Mouse (Mus musculus) urinary bladder, adult 2 months (tissue): ENCODE measurements around the gene Gm20683. TPM values are rescaled to one million over a fixed set of nuclear protein-coding genes. Genes with fewer than 3 reads are reported as not detected.

ENCODE experiments used
- DNase-seq: peaks from one replicate; pipeline ENCODE4 v3.0.0; 2022; ENCODE audit warnings: low spot score
- polyA plus RNA-seq: library from polyadenylated mRNA; depleted of rRNA; stranded (reverse); fragments of >200 nt; gene quantifications from 2 replicates; pipeline ENCODE4 v1.2.3, GENCODE M21; 2012

Gene Gm20683
- polyA plus RNA-seq, 1 experiment = 20.6 TPM

DNA sequence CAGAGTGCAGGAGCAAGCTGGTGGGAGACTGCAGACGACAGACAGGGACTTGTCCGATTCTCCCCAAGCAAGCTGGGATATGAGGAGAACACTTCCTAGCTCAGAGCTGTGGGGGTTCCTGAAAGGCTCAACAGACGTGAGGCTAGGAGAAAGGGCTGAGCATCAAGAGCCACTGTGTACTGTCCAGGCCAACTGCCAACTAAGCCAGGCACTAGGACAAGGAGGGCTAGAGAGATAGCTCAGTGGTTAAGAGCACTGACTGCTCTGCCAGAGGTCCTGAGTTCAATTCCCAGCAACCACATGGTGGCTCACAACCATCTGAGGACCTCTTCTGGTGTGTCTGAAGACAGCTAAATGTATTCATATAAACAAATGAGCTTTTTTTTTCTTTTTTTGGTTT, 946 bp upstream of the Gm20683 start:
- DNase-seq = no peak

DNA sequence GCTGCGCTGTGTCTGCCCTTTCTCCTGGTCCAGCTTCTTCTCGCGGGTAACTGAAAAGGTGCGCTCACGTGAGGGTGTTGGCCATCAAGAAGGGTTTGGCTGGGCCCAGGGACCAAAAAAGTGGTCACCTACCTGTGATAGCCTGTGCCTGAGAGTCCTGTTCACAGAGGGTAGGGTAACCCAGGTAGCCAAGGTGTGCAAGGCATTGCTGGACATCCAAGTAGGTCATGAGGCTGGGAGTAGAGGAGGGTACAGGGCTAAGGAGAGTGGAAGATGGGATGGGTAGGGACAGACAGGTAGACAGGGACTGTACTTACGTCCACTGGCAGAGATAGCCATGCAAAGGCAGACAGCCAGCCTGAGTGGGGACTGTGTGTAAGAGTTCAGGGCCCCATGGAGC, 1.0 kb downstream of the Gm20683 start:
- DNase-seq = no peak

DNA sequence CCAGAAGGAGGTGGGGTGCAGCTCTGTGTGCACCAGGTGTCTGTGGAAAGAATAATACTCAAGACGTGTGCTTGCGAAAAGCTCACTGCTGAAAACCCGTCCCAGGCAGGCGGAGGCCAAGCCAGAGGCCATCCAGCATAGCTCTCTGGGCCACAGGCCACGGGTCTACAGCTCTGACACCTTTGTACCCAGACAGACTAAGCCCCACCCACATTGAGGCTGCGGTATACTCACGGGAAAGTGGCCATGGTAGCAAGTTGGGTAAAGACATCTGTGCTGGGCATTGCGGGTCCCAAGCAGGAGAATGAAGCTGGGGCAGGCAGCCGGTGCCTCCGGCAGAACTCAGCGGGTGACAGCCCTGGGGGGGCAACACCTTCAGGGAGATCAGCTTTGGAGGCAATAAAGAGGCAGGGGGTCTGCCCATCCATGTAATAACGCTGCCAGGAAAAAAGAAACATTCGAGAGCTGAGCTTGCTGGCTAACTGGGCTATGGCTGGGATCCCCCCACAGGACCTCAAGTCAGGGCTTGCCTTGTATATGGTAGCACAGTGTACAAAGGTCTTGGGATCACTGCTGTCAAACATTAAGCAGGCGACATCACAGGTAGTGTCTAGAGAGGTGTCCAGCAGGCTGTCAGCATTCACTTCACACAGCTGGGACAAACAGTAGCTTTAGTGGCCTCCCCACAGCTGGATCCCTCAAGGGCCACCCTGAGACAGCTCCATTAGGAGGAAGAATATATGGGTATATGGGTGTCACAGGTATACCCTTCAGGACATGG, 1.9 kb downstream of the Gm20683 start:
- DNase-seq = no peak

DNA sequence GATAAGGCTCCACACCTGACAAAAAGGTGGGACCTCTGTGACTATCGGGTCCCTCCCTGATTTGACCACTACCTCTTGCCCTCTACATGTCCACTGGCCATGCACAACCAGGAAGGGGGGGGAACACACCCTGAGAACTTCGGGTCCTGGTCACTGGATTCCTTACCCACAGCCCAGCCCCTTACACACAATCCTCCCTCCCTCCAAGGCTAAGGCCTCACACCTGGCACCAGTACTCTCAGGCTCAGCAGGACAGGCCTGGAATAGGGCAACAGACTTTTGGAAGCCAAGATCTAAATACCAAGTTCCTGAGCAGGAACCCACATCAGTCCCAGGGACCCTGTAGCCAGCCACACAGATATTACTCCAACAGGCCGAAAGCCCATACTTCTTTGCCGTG, 2.7 kb downstream of the Gm20683 start:
- DNase-seq = no peak

DNA sequence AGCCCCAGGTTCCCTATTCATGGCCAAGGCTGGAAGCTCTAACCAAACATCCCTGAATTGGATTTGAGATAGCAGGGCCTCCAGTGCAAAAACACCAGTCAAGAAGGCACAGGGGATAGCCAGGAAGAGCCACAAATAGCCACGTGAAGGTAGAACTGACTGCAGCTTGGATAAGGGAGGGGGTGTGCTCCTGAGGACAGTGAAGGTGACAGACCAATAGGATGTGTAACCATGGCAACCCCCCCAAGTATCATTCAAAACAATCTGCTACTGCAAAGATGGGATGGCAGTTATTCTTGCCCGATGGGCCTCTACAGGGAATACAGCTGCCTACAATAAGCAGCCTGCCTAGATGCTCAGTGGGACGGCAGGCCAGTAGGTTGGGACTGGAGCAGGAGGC, 4.0 kb downstream of the Gm20683 start:
- DNase-seq = no peak

DNA sequence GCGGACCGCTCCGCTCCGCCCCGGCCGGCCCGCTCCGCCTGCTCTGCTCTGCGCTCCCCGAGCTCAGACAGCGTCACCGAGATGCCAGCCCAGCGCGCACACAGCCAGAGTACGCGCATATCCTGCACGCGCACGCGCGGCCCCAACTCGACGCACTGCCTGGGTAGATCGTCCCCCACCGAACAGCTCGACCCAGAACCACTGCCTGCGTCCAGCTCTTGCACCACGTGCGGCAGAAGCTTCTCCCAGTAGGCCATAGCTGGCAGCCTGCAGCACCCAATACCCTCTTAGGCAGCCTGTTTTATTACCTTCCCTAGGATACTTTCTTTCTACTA, 4.5 kb downstream of the Gm20683 start, which contains the start of gene Rhbdl1:
TSS of gene Rhbdl1 (minus strand) at position 220 of the 335 bp plus-strand sequence.
- no peak for DNase-seq

DNA sequence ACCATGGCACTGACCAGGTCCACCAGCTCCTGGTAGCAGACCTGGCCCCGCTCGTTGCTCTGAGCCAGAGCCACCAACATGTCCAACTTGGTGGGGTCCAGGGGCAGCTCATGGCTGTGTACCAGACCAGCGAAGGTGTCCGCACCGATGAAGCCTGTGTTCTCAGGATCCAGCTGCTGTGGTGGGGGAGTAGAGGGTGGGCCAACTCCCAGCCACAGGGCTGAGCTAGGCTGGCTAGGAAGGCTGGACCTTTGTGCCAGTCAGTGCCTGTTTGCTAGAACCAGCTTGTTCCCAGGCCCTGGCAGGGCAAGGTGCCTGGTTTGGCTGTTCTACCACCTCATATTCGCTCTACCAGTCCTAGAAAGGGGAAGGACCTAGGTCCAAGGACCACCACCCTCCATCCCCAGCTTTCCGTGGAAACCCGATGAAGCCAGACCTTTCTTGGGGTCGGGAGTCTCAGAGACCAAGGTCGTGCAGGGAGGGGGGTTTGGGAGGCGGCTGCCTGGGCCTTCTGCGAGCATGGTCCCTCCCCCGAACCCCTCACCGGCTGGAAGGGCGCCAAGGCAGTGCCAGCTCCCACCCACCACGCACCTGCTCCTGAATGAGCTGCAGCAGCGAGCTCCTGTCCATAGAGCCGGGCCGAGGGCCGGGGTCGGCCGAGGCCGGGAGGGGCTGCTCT, 5.0 kb downstream of the Gm20683 start:
- no peak for DNase-seq

DNA sequence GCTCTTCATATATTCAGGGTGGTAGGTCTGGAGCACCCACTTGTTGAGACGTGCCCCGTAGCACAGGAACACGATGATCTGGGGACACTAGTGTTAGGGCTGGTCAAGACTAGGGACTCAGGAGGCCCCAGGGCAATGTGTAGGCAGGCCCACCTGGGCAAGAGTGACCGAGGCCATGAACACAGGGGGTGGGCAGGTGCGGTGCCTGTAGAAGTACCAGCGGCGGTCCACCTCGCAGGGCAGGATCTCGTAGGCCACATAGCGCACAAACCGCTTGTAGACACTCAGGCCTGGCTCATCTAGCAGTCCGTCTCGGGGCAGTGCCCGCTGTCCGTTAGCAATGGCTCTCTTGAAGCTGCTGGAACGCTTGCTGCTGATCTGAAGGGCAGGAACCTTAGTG, 5.7 kb downstream of the Gm20683 start:
- no peak for DNase-seq

DNA sequence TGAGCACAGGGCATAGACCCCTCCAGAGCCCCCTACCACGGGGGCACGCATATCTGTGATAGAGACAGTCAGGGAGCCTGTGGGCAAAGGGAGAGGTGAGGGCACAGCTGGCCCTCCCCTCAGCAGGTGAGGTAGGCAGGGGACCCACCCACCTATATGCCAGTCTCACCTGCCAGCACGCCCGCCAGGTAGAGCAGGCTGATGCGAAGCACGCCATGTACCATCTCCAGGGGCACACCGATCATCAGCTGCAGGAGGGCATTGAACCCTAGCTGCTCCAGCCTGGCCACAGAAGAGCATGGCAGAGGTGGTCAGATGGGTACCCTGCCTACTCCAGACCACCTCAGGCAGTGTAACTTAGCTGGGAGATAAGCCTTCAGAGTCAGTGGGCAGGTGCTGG, 6.3 kb downstream of the Gm20683 start:
- no peak for DNase-seq

DNA sequence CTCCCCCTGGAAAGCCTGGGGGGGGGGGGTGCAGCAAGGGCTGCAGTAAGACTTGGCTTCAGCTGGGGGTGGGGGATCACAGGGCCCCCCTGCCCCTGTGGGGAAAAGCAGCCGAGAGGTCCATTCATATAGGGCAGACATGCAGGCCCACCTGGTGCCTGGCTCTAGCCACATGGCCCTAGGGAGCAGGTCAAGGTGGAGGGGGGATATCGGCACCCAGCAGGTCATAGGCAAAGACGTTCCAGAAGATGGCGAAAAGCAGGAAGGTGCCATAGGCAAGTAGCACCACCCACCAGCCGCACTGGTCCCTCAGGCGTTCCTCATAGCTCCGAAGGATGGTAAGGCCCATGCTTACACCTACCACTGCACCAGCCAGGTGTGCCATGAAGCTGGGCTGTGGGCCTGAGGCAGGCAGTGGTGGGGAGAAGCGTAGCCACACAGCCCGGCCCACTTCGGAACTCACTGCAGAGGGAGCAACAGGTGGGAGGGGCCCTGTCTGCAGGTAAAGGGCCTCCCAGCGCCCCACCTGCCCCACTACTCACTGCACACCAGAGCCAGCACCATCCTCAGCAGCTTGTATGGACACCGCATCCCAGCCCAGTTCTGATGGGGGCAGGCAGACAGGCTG, 6.9 kb downstream of the Gm20683 start:
- DNase-seq = no peak

DNA sequence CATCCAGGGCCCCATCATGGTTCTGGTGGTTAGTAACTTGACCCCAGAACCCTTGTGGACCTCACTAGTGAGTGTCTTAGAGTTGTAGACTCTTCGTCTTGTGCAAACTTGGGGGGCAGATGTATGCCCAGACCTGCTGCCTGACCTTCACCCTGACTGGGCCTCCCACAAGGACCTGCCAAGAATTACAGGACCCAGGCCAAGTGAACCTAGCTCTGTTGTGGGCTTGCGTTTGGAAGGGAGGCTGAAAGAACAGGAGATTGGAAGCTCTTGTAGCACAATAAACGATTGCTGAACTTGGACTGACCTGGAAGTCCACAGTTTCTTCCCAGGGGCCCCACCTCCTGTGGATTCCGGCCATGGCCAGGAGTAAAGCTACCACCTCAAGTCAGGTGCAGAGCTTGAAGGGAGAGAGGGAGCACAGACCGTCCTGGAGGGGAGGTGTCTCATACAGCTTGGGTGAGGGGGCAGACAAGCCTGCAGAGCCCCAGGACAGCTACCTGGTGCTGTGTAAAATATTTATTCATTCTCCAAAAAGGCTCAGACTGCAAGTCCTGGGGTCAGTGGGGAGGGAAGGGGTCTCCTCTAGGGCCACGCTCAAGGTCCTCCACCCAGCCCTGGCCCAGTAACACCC, 7.5 kb downstream of the Gm20683 start:
- DNase-seq = no peak

DNA sequence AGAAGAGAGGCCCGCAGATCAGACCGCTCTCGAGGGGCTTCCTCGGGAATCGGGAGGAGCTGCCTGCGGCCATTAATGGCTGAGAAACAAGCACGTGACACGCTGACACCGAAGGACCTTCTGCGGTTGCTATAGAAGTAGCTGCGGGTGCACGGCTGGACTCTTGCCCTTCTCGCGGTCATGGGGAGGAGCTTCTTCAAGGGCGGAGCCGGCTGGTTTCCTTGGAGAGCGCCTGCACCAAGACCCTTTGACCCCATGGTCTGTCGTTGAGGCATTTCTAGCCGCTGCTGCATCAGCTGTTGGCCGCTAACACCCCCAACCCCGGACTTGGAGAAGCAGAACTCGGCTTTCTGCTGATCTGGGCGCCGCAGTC, 8.3 kb downstream of the Gm20683 start, which contains the start of gene Stub1:
TSS of gene Stub1 (minus strand) at position 114 of the 373 bp plus-strand sequence.
- DNase-seq = no peak

DNA sequence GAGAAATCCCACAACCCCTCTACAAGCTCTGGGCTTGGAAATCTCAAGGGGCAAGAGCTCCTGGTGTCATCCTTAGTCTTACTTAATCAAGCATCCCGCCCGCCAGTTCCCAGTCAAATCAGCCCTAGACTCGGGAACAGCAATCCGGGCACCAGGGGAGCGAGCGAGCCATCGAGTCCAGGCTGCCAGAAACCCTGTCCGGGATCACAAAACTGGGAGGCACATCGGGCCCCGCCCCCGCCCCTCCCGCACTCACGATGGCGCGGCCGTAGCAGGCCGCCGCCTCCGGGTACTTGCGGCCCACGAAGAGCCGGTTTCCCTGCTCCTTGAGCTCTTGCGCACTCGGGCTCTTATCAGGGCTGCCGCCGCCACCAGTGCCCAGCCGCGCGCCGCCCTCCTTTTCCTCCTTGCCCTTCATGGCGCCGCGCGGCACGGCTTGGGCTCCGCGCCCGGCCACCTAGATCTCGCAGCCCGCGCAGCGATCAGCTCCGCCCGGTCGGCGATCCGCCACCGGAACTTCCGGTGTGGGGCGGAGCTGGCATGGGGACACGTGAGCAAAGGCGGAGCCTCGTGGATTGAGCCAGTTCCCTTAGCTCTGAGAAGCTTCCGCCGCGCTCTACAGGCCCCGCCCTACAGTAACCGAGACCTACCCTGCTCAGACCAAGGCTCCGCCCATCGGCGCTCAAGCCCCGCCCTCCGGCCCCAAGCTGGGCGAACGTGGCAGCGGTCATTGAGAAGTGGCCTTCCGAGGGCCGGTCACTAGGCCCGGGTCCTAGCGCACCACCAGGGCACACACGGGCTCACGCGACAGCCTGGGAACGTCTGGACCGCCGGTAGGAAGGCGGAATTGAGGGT, 8.9 kb downstream of the Gm20683 start:
- DNase-seq = peak; percentile 98

DNA sequence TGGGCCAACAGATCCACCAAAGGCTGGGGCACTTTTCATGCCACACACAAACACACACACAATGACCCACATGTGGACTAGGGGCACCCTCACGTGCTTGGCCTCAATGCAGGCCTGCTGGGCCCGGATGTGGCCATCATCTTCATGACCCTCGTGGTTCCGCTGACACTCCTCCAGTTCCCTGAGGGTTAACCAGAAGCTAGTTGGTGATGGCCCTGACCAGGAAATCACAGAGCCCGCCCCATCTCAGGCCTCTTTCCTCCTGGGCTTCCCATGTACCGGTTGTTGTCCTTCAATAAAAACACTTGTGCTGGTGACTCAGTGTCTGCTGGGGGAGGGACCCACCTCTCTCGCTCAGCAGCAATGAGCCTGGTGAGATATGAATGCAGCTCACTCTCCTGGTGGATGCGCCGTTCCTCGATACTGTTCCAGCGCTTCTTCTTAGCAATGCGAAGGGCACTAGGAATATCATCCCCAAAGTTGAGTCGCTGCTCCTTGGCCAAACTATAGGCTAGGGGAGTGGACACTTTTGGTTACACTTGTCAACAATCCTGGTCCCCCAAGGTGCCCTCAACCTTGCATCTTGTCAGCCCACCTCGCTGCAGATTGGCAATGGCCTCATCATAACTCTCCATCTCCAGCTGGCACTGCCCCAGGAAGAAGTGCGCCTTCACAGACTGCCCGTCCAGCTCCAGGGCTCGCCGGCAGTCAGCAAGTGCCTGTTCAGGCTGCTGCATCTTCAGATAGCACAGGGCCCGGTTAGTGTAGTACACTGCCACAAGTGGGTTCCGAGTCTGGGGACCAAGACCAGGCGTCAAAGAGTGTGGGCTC, 9.9 kb downstream of the Gm20683 start:
- DNase-seq = no peak

DNA sequence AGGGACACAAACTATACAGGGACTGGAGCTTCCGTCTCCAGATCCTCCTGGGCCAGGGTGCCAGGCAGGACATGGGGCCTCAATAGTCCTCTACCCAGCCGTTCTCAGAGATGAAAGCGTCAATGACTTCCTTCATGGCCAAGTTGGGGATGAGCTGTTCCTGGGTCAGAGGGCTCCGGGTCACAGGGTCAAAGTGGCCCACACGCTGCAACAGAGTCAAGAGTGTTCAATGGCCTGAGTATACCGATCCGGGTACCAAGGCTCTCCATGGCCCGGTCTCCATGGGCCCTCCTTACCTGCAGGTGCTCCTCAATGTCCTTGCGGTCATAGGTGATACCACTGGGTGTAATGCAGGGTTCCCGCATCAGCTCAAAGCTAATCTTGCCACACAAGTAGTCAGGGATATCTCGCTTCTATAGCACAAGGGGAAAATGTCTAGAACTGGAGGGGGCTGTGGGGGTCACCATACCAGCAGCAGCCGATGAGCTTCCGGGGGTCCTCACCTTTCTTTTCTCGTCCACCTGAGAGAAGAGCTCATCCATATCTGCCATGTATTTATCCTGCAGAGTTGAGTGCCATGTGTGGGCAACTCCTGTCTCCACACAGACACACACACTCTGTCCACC, 10.6 kb downstream of the Gm20683 start:
- no peak for DNase-seq

DNA sequence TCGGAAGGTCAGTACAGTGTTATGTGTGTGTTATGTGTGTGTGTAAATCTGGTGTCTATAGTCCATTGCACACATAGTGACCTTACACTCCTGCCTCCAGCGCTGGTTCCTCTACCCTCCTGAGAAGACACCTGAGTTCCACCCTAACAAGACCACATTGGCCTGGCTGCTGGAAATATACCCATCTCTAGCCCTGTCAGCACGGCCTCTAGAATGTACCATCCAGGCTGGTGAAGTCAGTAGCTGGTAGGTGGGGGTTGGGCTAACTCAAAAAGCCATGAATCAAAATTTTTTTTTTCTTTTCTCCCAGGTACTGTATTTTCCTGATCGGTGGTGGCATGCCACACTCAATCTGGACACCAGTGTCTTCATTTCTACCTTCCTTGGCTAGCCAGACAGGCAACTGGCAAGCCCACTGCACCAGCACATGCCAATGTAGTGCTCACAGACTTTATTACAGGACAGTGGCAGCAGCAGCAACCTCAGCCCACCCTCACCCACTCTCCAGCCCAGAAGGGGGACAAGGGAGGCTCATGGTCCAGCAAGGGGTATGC, 11.3 kb downstream of the Gm20683 start:
- no peak for DNase-seq

DNA sequence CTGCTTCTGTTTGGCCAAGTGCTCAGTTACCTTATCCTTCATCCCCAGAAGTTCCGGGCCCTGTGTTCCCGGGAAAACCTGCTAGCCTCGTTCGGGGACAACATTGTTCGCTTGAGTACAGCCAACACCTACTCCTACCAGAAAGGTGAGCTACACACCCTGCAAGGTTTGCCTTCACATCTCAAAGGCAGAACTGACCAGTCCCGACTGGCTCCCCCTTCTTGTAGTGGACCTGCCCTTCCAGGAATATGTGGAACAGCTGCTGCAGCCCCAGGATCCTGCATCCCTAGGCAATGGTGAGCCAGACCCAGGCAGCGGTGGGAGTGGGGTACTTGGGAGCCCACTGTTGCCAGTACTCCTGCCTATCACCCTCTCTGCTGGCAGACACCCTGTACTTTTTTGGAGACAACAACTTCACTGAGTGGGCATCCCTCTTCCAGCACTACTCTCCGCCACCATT, 12.0 kb downstream of the Gm20683 start:
- DNase-seq = no peak

DNA sequence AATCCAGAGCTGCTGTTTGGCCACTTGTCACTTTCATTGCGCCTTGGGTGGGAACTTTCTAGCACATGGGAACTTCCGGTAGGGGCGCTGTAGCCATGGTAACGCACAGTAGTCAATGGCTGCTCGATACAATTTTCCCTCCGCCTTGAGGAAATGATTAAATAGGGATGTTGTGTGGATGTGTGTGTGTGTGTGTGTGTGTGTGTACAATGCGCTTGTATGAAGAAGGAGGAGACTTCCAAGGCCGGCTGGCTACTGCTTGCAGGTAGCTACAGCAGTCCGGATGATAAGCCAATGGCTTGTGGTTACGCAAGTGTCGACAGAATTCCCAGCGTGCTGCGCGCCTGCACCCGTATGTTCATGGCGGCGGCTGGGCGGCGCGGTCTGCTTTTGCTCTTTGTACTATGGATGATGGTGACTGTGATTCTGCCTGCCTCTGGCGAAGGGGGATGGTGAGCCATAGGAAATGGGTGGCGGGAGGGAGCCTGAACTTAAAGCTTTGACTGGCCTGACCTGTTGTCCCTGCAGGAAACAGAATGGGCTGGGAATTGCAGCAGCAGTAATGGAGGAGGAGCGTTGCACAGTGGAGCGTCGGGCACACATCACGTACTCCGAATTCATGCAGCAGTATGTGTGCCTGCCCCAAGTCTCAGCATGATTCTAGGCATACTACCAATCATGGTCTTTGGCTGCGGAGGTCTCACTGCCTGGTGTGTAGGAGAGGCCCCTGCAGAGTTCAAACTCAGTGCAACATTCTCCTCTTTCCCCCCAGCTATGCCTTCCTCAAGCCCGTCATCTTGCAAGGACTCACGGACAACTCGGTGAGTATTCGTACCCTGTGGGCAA, 12.6 kb downstream of the Gm20683 start, which contains the start of gene Jmjd8:
TSS of gene Jmjd8 (plus strand) at position 156 of the 846 bp plus-strand sequence.
- no peak for DNase-seq

DNA sequence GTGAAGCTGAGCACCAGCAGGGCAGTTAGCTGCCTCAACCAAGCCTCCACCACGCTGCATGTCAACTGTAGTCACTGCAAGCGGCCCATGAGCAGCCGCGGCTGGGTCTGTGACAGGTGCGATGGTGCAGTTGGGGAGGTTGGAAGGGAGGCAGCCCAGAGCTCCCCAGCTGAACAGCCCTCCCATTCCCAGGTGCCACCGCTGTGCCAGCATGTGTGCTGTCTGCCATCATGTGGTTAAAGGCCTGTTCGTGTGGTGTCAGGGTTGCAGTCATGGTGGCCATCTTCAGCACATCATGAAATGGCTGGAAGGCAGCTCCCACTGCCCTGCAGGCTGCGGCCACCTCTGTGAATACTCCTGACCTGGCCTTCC, 13.4 kb downstream of the Gm20683 start:
- no peak for DNase-seq
